Mouse (Mus musculus) ovary, postnatal 14 days (tissue): ENCODE results near the gene Bpifb1.
"Not testable (repeated sequence)": the region's sequence is repeated elsewhere in the genome, so short reads cannot be mapped to it uniquely, and the experiment has no call there.

Source experiments
- DNase-seq: peaks from one replicate; pipeline ENCODE4 v3.0.0; 2022; ENCODE audit warnings: low spot score

The Bpifb1 gene

GRCm38 (mm10) chr2:154190546-154191258 is at the start of gene Bpifb1:
Gene Bpifb1 (plus strand): TSS chr2:154190818.
- DNase-seq = no peak

GRCm38 (mm10) chr2:154142580-154142979 is 48.0 kb upstream of the Bpifb1 start, which contains the start of gene Bpifa1:
Gene Bpifa1 (plus strand): TSS chr2:154142880.
- no peak for DNase-seq

GRCm38 (mm10) chr2:154143735-154144134 is 46.9 kb upstream of the Bpifb1 start:
- no peak for DNase-seq

GRCm38 (mm10) chr2:154147496-154147895 is 43.1 kb upstream of the Bpifb1 start:
- no peak for DNase-seq

GRCm38 (mm10) chr2:154158433-154158832 is 32.2 kb upstream of the Bpifb1 start:
- DNase-seq = peak; percentile 11

GRCm38 (mm10) chr2:154162307-154162706 is 28.3 kb upstream of the Bpifb1 start, which contains the start of gene Bpifa5:
Gene Bpifa5 (plus strand): TSS chr2:154162607.
- no peak for DNase-seq

GRCm38 (mm10) chr2:154163306-154163705 is 27.3 kb upstream of the Bpifb1 start:
- DNase-seq = no peak

GRCm38 (mm10) chr2:154169172-154169571 is 21.4 kb upstream of the Bpifb1 start:
- DNase-seq = no peak

- DNase-seq = no peak
Observed at GRCm38 (mm10) chr2:154171621-154172020, 19.0 kb upstream of the Bpifb1 start.

- peak; percentile 5 for DNase-seq
Observed at GRCm38 (mm10) chr2:154173313-154173712, 17.3 kb upstream of the Bpifb1 start.

- not testable (repeated sequence) for DNase-seq
Observed at GRCm38 (mm10) chr2:154181900-154182299, 8.7 kb upstream of the Bpifb1 start.

- not testable (repeated sequence) for DNase-seq
Observed at GRCm38 (mm10) chr2:154183061-154183460, 7.6 kb upstream of the Bpifb1 start.

- DNase-seq = no peak
Observed at GRCm38 (mm10) chr2:154185319-154185718, 5.3 kb upstream of the Bpifb1 start.

GRCm38 (mm10) chr2:154185748-154186147 is 4.9 kb upstream of the Bpifb1 start:
- DNase-seq = no peak

GRCm38 (mm10) chr2:154187468-154187867 is 3.1 kb upstream of the Bpifb1 start:
- DNase-seq = no peak

GRCm38 (mm10) chr2:154189877-154190434 is 662 bp upstream of the Bpifb1 start:
- DNase-seq = no peak

GRCm38 (mm10) chr2:154192141-154192540 is 1.5 kb downstream of the Bpifb1 start:
- no peak for DNase-seq

- DNase-seq = no peak
Observed at GRCm38 (mm10) chr2:154193071-154193470, 2.5 kb downstream of the Bpifb1 start.

- no peak for DNase-seq
Observed at GRCm38 (mm10) chr2:154193994-154194504, 3.4 kb downstream of the Bpifb1 start.

GRCm38 (mm10) chr2:154197036-154197435 is 6.4 kb downstream of the Bpifb1 start:
- no peak for DNase-seq

- DNase-seq = no peak
Observed at GRCm38 (mm10) chr2:154204630-154205029, 14.0 kb downstream of the Bpifb1 start.

GRCm38 (mm10) chr2:154206908-154207307 is 16.3 kb downstream of the Bpifb1 start:
- DNase-seq = peak; percentile 22

GRCm38 (mm10) chr2:154209112-154209511 is 18.5 kb downstream of the Bpifb1 start:
- no peak for DNase-seq
